Mouse (Mus musculus) cortical plate, adult 2 months (tissue): ENCODE measurements around the gene Strn3.

ENCODE experiments used
- CTCF ChIP-seq: fragments of 200-500 bp; IDR thresholded peaks from 2 replicates; pipeline ENCODE4 v1.5.1; 2011; ENCODE audit warnings: mild to moderate bottlenecking, control low read depth, low read length; ENCODE audit not compliant: insufficient read depth; ENCODE audit errors: extremely low read depth
- POLR2A ChIP-seq: fragments of 200-500 bp; IDR thresholded peaks from 2 replicates; pipeline ENCODE4 v1.6.1; 2011; ENCODE audit warnings: mild to moderate bottlenecking, low read length, control low read depth; ENCODE audit not compliant: insufficient read depth; ENCODE audit errors: extremely low read depth

- no peak for TF ChIP-seq CTCF
- no peak for TF ChIP-seq POLR2A
These were observed 98.3 kb downstream of the Strn3 start, which contains the start of gene Coch for GRCm38 (mm10) chr12:51593229-51594029.
